Mouse (Mus musculus) gastrocnemius, postnatal 4 days (tissue): ENCODE measurements around the gene Maats1. TPM values are rescaled to one million over a fixed set of nuclear protein-coding genes. Genes with fewer than 3 reads are reported as not detected.
A peak's percentile ranks its signal among the peaks of the same experiment; 100 is the strongest.
"Not testable (repeated sequence)": the region's sequence is repeated elsewhere in the genome, so short reads cannot be mapped to it uniquely, and the experiment has no call there.

Experiments used
- DNase-seq, 2 experiments: peaks; one replicate each; pipeline ENCODE4 v3.0.0; 2021 to 2022; ENCODE audit warnings: low spot score in 2 of 2, mixed read lengths in 2 of 2
- total RNA-seq, 2 experiments: library from RNA; stranded (reverse); gene quantifications; 2 replicates each; pipeline ENCODE4 v1.2.3; 2021

The Maats1 gene
- total RNA-seq, 2 experiments from 2014 or later, result 0.20 TPM; not detected in 1

DNA sequence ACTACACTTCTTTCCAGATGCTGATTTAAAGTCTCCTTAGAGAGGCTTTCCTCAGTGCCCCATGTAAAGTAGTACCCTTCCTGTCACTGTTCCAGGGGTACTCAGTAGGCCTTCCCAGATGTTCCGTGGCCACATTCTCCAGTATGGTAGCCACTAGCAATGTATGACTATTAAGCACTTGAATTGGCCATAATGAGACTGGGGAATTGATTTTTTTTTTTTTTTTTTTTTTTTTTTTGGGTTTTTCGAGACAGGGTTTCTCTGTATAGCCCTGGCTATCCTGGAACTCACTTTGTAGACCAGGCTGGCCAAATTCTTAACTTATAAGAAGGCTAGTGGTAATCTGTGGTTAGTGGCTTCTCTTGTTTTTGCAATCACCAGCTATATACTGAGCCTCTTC, 7.9 kb upstream of the Maats1 start:
- DNase-seq, result no peak

DNA sequence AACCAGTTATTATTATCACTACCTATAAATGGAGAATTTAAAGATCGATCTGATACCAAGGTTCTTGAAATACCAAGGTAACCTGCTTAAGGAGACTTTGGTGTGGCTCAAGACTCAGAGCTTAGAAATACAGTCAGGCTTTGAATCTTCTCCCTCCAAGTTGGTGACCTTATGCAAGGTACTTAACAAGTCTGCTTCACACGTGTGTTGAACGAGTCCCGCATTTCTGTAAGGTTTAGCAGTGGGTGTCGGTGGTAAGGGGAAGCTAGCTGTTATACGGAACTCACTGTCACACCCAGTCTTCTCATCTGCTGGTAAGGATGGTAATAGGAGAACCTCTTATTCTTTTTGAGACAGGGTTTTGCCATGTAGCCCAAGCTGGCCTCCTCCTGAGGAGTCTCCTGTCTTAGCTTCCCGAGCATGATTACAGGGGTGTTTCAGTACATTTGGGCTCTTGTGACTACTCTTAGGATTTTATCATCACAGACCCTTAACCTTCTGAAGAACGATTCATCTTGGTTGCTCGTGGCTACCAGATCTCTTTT, 6.3 kb upstream of the Maats1 start:
- DNase-seq, result no peak

DNA sequence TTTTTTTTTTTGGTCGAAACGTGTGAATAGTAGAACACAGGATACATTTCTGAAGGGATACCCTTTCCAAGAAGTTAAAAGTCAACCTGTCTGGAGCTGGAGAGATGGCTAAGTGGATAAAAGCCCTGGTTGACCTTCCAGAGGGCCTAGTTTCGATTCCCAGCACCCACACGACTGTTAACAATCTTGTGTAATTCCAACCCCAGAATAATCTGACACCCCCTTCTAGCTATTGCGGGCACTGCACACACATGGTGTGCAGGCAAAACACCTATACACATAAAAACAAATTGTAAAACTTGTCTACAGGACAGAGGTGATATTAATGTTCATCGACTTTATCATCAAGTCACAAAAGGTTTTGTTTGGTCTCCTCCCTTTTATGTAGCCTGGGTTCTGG, 5.6 kb upstream of the Maats1 start:
- DNase-seq, result no peak

- peak; percentile 79 to 92 for DNase-seq
Observed at GRCm38 (mm10) chr16:38346529-38347325, 4.8 kb upstream of the Maats1 start, which contains the start of the genes Cox17 and Gm21987. TSS of gene Cox17 (plus strand) at chr16:38346991. TSS of gene Gm21987 (plus strand) at chr16:38347040.

DNA sequence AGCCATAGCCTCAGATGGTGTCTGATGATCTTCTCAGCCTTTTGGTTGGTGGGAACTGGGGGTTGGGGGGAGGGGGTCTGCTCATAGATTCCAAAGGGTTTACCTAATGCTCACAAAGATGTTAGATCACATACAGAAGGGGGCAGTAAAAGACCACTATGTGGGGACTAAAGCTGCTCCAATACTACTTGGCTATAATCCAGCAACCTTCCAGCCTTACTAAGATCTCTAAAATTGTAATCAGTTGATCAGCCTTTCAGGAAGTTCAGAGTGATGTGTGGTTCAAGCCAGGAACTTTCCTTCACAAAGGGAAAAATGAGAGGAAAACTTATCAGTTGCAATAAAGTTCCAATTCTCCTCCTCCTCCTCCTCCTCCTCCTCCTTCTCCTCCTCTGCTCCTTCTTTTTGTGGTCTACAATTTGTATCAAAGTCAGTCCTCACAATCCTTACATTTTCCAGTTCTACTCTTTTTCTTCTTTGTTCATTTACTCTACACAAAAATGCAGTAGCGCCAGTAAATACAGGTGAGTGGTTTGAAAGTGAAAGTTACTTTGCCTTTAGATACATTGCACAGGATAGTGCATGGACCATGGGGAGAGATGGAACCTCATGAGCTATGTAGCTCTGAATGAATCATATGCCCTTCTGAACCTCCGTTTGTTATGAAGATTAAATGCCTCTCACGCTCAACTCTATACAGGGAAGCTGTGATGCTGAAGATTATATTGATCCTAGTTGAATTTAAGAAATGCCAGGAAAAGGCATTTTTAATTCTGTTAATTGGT, 3.2 kb upstream of the Maats1 start:
- DNase-seq, result no peak

GRCm38 (mm10) chr16:38338077-38338476, 3.9 kb downstream of the Maats1 start:
- not testable (repeated sequence) for DNase-seq

DNA sequence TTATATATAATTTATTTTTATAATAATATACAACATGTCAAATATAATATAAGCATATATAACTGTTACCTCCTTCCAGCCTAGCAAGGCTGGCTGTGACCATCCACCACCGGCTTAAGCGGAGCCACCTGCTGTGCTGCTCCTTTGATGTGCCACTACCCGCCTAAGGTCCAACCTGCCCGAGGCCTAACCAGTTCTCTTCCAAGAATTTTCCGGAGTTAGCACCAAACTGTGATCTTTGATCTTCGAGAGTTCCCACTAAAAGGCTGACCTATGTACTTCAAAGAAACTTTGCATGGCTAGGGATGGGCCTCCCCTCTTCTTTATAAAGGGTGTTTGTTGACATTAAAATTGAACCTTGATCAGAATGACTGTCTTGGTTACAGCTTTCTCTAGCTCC, 7.5 kb downstream of the Maats1 start:
- DNase-seq, result no peak

GRCm38 (mm10) chr16:38329340-38329739, 12.6 kb downstream of the Maats1 start:
- no peak for DNase-seq

GRCm38 (mm10) chr16:38326778-38327397, 15.1 kb downstream of the Maats1 start:
- DNase-seq, result no peak

DNA sequence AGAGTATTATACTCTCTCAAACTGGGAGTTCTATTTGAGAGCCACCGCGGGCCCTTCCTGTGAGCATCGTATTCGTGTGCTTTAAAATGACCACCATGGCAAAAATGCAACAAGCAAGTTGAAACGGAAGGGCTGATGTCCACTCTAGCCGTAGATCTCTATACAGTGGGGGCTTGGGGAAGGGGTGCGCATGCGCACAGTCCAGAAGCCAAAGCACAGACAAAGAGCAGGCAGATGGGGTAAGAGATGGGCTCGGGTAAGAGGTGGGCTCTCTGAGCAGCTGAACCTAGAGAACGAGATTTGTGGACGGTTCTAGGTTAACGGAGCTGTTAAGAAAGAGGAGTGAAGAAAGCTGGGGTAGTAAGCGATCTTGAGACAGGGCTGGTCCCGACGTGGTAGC, 17.6 kb downstream of the Maats1 start:
- DNase-seq, result no peak

GRCm38 (mm10) chr16:38321452-38321935, 20.4 kb downstream of the Maats1 start:
- peak in 1 of 2 experiments; percentile 22 for DNase-seq

DNA sequence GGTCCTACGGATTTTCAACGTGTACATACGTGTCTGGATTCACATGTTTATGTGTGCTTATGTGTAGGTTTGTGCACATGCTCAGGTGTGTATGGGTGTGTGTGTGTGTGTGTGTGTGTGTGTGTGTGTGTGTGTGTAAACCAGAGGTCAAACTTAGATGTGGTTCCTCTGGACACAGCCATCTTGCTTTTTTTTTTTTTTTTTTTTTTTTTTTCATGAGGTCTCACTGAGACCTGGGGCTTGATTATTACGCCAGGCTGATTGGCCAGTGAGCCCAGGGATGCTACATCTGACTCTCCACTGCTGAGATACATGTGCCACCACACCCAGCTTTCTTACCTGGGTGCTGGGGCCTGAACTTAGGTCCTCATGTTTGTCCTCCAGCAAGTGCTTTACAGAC, 22.9 kb downstream of the Maats1 start:
- DNase-seq, result no peak

- no peak for DNase-seq
Observed at GRCm38 (mm10) chr16:38318492-38318891, 23.5 kb downstream of the Maats1 start.

GRCm38 (mm10) chr16:38308195-38308594, 33.7 kb downstream of the Maats1 start:
- DNase-seq, result no peak

GRCm38 (mm10) chr16:38307651-38308050, 34.3 kb downstream of the Maats1 start:
- no peak for DNase-seq

GRCm38 (mm10) chr16:38307221-38307605, 34.7 kb downstream of the Maats1 start:
- no peak for DNase-seq

GRCm38 (mm10) chr16:38306571-38307220, 35.2 kb downstream of the Maats1 start:
- DNase-seq, result peak in 1 of 2 experiments; percentile 25

- peak in 1 of 2 experiments; percentile 24 for DNase-seq
Observed at GRCm38 (mm10) chr16:38304460-38305194, 37.3 kb downstream of the Maats1 start.

DNA sequence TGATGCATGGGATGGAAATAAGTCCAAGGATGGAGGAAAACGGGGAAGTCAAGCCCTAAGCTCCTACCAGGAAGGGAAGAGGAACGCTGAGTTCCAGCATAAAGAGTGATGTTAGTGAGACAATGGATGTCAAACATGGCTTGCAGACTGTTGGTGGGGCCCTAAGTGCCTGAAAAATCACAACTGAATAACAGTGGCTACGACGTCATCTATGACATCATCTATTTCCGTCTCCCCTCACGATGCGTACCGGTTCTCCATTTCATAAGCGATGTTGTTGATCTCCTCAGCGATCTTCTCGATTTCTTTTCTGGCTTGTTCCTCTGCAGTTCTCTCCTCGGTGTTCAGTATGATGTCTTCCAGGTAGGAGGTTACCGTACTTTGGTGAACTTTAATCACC, 39.6 kb downstream of the Maats1 start:
- no peak for DNase-seq

GRCm38 (mm10) chr16:38298410-38298809, 43.5 kb downstream of the Maats1 start:
- DNase-seq, result no peak
